Mouse (Mus musculus): ENCODE measurements around the gene Cdc42se1.

The Cdc42se1 gene

DNA sequence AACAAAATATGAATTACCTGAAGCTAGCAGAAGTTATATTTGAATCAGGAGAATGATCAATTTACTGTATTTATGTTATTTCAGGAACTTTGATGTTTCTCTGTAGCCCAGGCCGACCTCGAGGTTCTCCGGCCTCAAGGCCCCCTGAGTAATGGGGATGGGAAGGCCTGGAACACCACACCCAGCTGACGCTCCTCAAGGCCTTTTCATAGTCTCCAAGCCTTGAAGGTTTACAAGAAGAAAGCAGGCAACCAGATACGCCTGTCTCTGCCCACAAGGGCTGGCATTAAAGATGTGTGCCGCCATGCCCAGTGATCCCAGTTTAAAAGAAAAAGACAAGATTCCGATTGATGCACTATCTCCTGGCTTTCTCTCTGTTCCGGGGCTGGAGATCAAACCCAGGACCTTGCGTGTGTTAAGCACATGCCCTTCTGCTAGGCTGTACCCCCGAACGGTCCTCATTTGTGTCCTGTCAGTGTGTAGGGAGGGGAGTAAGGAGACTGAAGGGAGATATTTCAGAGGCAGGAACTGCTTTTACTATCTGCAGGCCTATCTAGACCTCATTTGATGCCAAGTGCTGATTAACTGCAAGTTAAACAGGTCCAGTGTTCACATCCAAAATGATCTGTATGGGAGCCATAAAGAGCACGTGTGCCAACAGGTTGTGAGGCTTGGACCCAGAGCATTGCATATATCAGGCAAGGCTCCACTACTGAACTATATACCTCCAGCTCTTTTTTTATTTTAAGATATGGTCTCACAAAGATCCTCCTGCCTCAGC, 56.2 kb downstream of the Cdc42se1 start:
- DNase-seq (ENCODE audit: low spot score in 2 of 2), result no peak

DNA sequence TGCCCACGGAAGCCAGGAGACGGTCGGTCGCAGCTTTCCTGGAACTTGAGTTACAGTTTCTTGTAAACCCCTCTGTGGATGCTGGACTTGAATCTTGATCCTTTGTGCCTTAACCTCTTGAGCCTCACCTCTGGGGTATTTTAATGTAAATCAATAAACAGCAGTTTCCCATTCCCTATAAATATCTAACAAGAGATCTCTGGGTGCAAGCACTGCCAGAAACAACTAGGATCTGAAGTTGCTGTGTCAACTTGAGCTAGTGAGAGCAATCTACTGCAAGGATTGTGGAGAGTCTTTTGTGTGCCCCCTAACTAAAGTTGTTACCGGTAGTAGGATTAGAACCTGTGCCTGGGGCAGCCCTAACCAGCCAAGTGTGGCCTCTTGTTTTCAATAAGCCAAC, 56.9 kb downstream of the Cdc42se1 start:
- DNase-seq (ENCODE audit: low spot score in 2 of 2), result no peak

Measured in urinary bladder, postnatal 4 days (tissue).